Mouse (Mus musculus): ENCODE results near the gene Usp16. TPM values are rescaled to one million over a fixed set of nuclear protein-coding genes. Genes with fewer than 3 reads are reported as not detected.

The Usp16 gene
- 10 to 100 TPM; 55.1 to 60.2 TPM for total RNA-seq (2021)
- long read RNA-seq, experiment 1, transcript Usp16-201 (18 exons, 3,205 nt) = major isoform, 15 of 51 reads
- long read RNA-seq, experiment 1, partial matches to known transcripts = 20 of 51 reads
- long read RNA-seq, experiment 1, other reads (novel, unspliced or antisense) = 12 of 51 reads
- long read RNA-seq, experiment 2, transcript Usp16-201 (18 exons, 3,205 nt) = major isoform, 14 of 27 reads
- long read RNA-seq, experiment 2, partial matches to known transcripts = 5 of 27 reads
- long read RNA-seq, experiment 2, other reads (novel, unspliced or antisense) = 6 of 27 reads

DNA sequence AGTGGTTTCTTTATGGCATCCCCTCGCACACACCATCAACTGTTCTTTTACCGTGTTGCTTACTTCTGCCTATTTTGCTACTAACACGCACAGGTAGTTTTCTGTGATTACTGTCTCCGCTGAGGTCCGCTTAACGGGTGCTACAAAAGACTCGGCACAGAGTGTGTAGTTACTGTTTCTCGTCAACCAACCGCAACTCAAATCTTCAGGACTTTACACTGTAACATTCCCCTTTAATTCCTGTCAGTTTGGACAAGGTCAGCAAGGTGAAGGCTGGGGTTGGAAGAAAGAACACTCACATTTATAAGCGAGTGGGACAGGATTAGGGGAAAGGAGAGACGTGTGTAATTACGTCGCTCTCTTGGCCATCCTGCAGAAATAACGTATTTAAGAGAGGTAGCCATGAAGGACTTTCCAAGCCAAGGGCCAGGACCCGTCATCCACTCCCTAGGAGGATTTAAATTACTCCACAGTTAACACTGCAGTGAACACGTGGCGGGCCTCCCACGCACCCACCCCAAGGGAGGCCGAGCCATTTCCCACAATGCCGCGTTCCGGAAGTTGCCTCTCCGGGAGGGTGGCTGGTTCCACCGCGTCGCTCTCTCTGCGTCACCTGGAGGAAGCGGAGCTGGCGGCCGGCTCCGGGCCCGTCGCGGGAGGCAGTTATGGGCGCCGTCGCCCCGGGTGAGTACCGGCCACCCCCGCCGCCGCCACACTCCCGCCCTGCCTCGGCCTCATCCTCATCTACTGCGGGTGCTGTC is at the start of gene Usp16:
Gene Usp16 (plus strand): TSS at position 285 of the 761 bp plus-strand sequence.
- peak; percentile 97 for DNase-seq

DNA sequence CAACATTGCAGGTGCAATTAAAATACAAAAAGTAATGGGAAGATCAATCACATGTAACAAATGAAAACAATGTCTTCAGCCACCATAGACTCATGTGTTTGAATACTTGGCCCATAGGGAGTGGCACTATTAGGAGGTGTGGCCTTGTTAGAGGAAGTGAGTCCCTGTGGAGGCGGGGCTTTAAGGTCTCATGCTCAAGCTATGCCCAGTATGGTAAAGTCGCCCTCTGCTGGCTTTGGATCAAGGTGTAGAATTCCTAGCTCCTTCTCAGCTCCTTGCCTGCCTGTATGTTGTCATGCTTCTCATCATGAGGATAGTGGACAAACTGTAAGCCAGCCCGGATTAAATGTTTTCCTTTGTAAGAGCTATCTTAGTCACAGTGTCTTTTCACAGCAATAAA is 49.5 kb upstream of the Usp16 start:
- peak; percentile 15 for DNase-seq

DNA sequence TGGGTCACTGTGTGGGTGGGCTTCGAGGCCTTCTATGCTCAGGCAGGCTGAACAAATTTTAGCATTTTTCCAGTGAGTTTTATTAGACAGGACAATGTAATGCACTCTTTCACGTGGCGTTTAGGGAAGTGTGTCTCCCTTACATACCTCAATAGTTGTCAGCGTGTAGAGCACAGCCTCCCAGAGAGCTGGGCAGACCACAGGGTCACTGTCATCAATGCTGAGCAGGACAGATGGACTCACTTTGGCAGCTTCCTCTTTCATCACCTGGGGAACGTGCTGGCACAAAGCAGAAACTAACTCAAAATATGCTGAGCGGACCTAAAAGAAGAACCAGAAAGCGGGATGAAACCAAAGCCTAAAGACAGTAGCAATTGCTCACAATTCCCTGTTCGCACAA is 33.8 kb upstream of the Usp16 start:
- DNase-seq = no peak

DNA sequence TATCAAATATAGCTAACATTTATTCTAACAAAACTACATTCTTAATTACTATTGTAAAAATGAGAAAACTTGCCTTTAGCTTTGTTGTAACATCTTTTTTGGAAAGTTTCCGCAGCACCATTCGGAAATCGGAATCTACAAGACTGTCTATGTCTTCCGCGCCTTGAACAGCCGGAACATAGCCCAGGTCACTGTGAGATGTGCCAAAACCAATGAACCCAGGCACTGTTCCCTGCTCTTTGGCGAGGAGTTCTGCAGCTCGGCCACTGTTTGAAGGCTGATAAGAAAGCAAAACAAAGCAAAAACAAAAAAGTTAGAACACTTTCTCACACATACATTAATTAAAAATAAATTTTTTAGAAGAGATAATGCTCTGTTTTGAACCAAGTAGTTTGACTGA is 27.0 kb upstream of the Usp16 start:
- DNase-seq = no peak

DNA sequence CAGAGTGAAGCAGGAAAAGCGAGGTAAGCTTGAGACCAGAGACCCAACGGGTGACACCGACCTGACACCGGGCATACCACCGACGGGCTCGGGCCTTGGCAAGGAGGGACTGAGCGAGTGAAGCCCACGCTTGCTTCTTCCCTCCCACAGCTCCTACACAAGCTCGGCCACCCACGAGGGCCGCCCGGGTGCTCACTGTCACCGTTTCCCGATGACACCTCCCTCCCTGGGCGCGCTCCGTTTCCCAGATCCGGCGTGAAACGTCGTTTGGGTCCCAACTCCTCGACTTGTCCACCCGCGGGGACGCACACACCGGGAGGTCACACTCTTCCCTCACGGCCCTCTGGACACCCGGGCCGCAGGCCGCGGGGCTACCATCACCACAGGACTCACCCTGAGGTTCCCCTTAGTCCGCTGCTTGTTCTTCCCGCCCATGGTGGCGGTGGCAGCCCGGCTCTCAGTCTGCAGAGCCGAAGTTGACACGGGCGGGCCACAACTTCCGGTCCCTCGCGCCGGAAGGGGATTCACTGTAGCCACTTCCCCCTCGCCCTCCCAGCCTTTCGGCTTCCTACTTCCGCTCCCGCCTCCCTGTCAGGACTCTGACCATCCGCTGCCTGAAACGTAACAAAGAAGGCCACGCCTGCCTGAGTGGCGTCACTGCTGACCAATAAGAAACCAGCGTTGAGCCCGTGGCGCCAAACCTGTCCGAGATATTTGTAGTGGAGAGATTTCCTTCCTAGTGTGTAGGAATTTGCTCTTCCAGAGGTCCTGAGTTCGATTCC is 22.3 kb upstream of the Usp16 start, which contains the start of gene Ltn1:
Gene Ltn1 (minus strand): TSS at position 580 of the 782 bp plus-strand sequence.
- peak; percentile 98 for DNase-seq

DNA sequence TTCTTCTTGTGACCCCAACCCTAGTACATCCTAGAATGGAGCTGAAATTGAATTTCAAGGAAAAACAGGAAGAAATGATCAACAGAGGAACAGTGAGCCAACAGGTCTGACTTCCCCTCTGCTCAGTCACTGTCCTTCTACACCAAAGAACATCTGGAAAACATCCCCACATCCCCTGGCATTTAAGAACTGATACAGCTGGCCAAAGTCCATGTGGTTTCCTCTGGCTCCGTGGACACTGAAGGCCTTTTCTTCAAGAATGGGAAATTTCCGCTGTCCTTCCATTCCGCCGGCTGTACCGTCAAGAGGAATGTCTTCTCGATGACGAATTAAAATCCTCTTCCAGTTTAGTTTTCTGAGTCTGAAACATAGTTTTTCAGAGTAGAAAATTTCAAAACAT is 20.2 kb upstream of the Usp16 start:
- no peak for DNase-seq

DNA sequence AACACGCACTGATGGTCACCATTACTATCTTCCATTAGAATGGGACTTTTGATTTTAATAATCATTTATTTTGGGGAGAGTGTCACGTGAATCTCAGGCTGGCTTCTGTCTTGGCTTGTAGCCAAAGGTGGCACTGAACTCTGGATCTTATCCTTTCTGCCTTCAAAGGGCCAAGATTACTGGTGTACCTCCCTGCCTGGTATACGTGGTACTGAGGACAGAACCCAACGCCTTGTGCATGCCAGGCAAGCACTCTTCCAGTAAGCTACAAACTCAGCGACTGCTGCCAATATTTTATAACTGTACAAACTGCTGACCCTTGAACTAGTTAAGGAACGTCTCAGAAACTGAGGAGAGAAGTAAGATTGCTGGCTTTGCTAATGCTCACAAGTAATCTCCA is 19.6 kb upstream of the Usp16 start:
- DNase-seq = no peak

DNA sequence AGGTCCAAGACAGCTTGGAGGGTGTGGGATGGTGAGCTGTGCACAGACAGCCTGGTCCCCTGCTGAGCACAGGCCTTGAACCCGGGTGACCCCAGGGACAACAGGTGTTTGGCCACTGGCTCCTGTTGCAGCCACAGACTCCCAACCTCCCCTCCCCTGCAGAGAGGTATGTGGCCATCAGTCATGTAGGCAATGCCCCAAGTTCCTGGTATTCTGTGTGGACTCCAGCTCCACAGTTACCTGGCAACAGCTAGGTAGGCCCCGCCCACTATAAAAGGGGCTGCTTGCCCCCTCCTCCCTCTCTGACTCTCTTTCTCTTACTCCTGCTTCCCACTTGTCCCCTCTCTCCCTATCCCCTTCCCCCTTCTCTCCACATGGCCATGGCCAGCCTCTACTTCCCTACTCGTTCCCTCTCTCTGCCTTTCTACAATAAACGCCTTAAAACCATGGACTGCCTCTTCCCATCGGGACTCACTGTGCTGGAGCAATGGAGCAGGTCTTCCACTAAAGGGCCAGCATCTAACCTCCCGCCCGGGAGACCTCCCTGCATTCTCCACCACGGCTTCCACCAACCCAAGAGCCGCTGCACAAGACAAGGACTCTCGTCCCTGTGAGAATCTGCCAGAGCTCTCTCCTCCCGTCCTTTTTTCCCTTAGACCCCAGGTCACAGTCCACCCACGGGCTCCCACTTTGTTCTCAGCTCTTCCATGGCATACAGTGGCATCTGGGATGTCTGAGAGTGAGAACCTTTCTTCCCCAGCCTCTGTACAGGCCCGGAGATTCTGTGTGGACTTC is 18.9 kb upstream of the Usp16 start:
- DNase-seq = no peak

DNA sequence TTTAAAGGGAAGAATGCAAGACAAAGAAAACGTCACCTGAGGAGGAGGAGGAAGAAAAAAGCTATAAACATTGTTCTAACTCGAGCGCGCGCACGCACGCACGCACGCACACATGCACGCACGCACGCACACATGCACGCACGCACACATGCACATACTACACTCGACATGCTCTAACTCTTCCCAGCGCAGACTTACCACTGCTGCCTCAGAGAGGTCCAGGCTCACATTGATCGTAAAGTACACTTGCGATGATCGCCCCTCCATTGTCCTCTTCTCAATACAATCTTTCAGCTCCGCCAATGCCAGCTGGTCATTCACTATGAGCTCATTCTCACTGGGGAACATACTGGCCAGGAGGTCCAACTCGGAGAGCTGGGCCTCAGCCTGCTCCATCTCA is 17.4 kb upstream of the Usp16 start:
- no peak for DNase-seq

DNA sequence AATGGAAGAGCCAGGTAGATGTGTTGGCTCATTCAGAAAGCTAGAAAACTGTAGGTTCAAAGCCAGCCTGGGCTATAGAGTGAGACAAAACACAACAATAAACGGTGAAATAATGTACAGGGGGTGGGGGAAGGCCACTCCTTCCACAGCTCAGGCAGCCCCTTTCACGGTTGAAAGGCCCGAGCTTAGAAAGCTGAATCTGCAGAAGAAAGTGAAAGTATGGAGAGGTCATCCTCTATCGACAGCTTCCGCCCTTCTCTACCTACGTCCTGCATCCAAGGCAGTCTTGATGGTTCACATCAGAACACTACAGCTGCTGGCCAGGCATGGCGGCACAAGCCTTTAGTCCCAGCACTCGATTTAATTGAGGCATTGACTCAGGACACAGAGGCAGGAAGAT is 15.8 kb upstream of the Usp16 start:
- DNase-seq = no peak

DNA sequence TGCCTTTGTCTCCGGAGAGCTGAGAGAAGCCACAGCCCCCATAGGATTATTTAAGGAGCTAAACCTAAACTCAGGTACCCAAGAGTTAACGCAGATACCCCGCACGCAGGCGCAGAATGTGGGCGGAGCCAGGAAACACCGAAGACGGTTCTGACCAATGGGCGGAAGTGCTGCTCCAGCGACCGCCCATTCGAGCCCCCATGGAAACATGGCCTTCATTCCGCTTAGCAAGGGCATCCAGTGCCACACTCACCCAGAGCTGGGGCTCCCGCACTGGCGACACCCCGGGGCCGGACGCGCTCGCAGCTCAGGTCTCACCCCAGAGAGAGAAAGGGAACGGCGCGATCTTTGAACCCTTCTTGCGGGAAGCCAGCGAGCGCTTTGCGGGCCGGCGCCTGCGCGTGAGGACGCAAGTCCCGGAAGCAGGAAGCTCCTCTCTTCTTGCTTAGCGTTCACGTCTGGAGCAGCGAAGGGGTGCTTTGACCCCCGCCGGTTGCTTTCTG is 14.3 kb upstream of the Usp16 start, which contains the start of gene Rwdd2b:
Gene Rwdd2b (minus strand): TSS at position 390 of the 503 bp plus-strand sequence.
- peak; percentile 94 for DNase-seq

DNA sequence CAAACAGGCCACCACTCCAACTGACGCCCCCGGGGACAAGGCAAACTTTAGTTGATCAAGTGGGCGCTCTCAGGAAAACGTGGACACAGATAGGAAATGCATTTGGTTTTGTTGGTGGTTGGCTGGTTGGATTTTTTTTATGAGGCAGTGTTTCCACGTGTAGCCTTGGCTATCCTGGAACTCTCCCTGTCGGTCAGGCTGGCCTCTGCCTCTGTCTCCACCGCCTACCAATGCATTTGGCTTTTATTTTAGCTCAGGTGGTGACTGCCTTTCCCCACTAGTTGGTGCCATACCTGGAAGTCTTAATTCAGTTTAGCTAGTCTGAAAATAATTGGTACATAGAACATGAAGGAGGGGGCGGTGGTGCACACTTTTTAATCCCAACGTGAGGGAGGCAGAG is 13.4 kb upstream of the Usp16 start:
- DNase-seq = peak; percentile 22

DNA sequence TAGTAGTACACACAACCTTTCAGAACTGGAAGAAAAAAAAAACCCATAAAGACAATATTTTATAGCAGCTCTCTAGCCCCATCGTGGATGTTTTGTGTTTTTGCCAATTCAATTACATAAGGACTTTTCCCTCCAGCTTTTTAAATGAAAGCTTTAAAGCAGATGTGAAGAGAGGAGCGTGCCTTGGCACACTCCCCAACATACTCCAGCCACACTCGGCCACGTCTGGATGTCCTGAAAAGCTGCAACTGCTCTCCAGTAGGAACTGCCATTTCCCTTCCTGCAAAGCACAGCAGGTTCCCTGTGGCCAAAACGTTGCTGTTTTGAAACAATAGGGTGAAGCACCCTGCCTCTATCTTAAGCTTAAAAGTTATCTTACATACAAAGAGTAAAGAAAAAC is 12.2 kb upstream of the Usp16 start:
- no peak for DNase-seq

DNA sequence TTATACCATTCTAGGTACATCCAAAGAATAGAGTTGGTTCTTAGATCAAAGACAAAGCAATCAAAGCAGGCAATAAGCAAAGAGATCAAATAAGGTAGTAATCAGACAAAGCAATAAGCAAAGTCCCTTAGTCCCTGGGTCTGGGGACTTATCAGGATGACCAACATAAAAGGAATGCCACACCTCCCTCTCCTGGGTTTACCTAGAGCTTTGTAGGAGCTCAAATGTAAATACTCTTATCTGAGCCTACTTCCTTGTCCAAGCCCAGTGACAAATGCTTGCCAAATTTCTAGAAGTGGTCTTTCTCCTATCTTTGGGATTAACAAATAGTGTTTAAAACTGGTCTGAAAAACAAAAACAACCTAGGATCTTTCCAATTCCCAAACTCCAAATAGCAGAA is 11.3 kb upstream of the Usp16 start:
- DNase-seq = no peak

DNA sequence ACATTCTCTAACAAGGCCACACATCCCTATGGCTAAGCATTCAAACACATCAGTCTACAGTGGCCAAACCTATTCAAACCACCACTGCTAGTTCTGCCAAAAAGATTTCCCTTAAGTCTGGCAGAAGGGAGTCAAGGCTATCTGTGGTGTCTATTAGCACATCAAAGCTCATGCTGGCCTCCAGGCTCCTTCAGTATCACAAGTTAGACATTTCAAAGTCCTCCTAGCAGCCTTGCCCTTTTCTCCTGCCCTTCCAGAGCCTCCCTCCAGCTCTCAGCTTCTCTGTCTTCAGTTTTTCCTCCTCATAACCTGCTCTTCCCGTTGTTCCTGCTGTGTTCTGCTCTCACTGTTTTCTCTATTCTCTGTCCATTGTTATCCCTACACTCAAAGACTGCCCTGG is 10.4 kb upstream of the Usp16 start:
- no peak for DNase-seq

DNA sequence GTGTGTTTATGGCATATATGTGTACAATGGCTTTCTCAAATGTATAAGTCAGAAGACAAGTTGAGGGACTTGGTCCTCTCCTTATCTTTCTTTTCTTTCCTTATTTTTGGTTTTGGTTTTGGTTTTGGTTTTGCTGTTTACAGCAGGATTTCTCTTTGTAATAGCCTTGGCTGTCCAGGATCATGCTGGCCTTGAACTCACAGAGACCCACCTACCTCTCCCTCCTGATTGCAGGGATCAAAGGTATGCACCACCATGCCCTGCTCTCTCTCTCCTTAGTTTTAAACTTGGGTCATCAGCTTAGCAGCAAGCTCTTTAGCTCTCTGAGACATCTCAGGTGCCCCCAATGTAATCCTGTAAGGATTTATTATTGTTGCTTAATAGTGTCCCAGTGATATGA is 9.4 kb upstream of the Usp16 start:
- no peak for DNase-seq

DNA sequence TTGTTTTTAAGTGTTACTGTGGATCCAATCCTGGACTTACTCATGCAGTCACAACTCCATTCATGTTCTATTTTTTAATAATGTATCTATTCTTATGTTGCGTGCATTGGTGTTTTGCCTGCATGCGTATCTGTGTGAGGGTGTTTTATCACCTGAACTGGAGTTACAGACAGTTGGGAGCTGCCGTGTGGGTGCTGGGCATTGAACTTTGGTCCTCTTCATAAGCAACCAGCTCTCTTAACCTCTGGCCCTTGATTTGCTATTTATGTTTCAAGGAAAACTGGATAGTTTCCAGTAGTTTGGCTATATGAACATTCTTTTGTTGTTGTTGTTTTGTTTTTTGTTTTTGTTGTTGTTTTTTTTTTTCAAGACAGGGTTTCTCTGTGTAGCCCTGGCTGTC is 9.0 kb upstream of the Usp16 start:
- no peak for DNase-seq

DNA sequence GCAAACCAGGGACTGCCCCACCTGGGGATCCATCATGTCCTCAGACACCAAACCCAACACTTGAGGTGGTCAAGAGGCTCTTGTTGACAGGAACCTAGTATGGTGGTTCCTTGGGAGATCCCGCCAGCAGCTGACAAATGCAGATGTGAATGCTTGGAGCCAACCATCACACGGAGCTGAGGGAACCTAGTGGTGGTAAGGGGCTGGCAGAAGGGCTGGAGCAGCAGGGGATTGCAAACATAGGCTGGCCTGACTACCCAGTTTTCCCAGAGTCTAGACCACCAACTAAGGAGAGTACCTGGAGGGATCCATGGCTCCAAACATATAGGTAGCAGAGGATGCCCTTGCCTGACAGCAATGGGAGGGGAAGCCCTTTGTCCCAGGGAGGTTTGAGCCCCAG is 1.3 kb upstream of the Usp16 start:
- no peak for DNase-seq

DNA sequence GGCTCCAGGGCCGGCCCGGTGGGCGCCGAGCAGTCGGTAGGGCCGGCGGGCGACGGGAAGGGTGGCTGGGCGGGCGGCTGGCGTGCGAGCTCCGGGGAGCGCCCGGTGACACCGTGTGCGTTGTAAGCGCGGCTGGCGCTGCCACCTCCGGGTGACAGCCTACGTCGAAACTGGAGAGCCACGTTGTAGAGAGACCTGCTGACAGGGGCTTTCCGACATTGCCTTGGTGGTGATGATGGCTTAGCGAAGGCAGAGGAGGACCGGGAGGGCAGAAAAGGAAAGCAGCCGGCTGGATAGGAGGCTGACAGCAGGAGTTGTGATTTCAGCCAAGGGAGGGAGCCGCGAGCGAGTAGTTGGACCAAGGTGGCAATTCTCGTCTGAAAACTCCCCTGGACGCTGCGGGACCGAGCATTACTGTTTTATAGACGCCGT is 693 bp downstream of the Usp16 start:
- no peak for DNase-seq

DNA sequence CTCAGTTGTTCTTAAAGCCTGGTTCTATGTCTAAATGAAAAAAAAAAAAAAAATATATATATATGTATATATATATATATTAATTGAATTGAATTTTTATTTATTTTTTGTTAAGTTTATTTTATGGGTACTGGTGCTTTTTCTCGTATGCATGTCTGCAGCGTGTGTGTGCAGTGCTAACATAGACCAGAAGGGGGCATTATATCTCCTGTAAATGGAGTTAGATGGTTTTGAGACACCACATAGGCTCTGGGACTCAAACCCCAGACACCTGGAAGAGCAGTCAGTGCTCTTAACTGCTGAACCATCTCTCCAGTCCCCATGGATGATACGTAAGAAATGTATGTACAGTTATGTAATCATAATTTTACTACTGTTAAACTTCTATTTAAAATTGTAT is 4.2 kb downstream of the Usp16 start:
- no peak for DNase-seq

DNA sequence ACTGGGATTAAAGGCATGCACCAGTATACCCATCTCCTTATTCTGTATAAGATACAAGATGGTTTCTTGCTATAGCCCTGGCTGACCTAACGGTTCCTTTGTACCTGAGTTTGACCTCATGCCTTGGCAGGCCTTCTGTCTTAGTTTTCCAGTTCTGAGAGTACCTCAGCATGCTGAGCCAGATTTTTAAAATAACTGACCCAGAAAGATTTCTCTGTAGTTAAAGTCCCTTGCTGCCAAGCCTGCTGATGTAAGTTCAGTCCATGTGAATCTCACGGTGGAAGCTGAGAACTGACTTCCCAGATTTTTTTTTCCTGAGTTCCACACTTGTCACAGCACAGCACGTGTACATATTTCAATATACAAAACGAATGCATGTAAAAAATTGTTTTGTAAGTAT is 16.1 kb downstream of the Usp16 start:
- DNase-seq = no peak

DNA sequence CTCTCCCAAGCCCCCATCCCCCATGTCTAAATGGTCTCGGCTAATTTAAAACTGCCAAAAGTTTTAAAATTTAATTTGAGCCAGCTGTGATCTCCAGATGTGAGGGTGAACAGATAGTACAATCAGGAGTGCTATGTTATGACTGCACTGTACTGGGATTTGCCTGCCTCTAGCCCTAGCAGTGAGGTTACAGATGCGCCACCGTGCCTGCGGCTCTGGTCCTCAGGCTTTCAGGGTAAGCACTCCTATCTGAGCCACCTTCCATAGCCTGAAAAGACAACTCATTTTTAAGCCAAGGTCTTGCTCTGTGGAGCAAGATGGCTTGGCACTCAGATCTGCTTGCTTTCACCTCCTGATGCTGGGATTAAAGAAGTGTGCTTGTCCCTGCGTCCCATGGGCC is 29.9 kb downstream of the Usp16 start:
- DNase-seq = no peak
